Mouse (Mus musculus) bone marrow, adult 2 months (tissue): ENCODE data around the gene Stat4. TPM values are rescaled to one million over a fixed set of nuclear protein-coding genes. Genes with fewer than 3 reads are reported as not detected.

Experiments
- H3K27ac ChIP-seq: fragments of 200-500 bp; 2 replicates; pipeline ENCODE4 v1.5.1; 2012; ENCODE audit warnings: low read depth, mild to moderate bottlenecking, control low read depth, inconsistent platforms, low read length; ENCODE audit not compliant: control insufficient read depth, poor library complexity, insufficient read depth
- H3K4me1 ChIP-seq: fragments of 200-500 bp; 2 replicates; pipeline ENCODE4 v1.6.1; 2011; ENCODE audit warnings: low read length; ENCODE audit not compliant: control insufficient read depth, insufficient read depth
- H3K4me3 ChIP-seq: fragments of 200-500 bp; replicated peaks from 2 replicates; pipeline ENCODE3; 2011; ENCODE audit warnings: mild to moderate bottlenecking, low read depth, low read length, control low read depth; ENCODE audit not compliant: control insufficient read depth
- CTCF ChIP-seq: fragments of 200-500 bp; IDR thresholded peaks from 2 replicates; pipeline ENCODE4 v1.5.1; 2011; ENCODE audit warnings: low read length, control low read depth; ENCODE audit not compliant: control insufficient read depth, insufficient read depth
- POLR2A ChIP-seq: fragments of 200-500 bp; IDR thresholded peaks from 2 replicates; pipeline ENCODE4 v1.6.1; 2011; ENCODE audit warnings: low read depth, mild to moderate bottlenecking, control low read depth, low read length, borderline replicate concordance; ENCODE audit not compliant: control insufficient read depth
- WGBS: fragments of 180-500 bp; shearing (Covaris S2); methylation state at CpG from one replicate; pipeline ENCODE4 v1.1.7; 2018; 5-methylcytosine and 5-hydroxymethylcytosine counted together
- polyA plus RNA-seq: library from polyadenylated mRNA; stranded (reverse); fragments of >200 nt; gene quantifications from 2 replicates; pipeline ENCODE4 v1.2.4, GENCODE M21; 2011; ENCODE audit warnings: low replicate concordance; ENCODE audit not compliant: missing spikeins, insufficient read depth, insufficient read length

Gene Stat4
- polyA plus RNA-seq, 1 experiment: 55.4 TPM

DNA sequence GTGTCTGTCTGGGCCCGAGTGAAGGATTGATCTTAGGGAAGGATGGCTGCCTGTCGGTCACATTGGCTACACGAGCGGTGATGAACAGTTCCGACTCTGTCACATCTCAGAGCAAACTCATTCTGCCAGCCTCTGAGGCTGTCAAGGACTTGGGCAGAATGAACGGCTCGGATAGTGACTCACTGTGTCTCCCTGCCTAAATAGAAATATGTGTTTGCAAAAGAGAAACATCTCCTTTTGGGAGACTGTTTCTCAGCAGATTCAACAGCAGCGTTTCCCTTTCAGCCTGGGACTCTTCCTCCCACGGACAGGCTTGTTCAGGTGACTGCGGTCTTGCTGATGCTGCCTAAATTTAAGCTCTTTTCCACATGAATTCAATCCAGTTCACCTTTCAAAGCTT is 169.4 kb downstream of the Stat4 start:
- Histone ChIP-seq H3K4me1 (no peaks in the 10 kb centered on the region), H3K4me3 (no peak overlapping the region), H3K27ac (no peak overlapping the region)
- no peak for TF ChIP-seq CTCF
- TF ChIP-seq POLR2A: no peak
- 95% methylated on average over 10 of the region's 10 CpGs for WGBS

Other genes with a start within 250 kb of the Stat4 start
- gene Myo1b, start 71.1 kb upstream of the Stat4 start, polyA plus RNA-seq: 2.2 and 5.3 TPM in 2 replicates
- gene Stat1, start 132.3 kb downstream of the Stat4 start, polyA plus RNA-seq: 20.8 and 28.8 TPM in 2 replicates
- 24.3 and 43.1 TPM in 2 replicates for gene Gls, start 246.1 kb downstream of the Stat4 start, polyA plus RNA-seq